Mouse (Mus musculus): ENCODE measurements around the gene Rpa2.

DNA sequence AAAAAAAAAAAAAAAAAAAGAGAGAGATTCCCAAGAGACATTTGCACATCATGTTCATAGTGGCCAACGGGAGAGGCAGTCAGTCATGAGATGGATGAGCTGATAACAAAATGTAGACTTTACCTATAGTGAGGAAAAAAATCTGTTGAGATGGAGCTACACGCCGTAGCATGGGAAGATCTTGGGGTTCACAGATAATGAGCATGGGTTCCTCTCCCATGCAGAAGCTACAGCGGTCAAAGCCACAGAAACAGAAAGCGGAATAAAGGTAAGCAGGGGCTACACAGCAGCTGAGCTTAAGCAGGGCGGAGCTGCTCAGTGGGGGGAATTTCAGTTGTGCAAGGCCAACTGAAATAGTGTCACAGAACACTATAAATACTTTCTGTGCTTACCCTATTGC lies 36.2 kb downstream of the Rpa2 start:
- no peak for TF ChIP-seq CTCF (IDR thresholded peaks at IDR 0.05; ENCODE audit: borderline replicate concordance, extremely low read depth, insufficient read depth, insufficient read length)
- TF ChIP-seq POLR2A (IDR thresholded peaks at IDR 0.05; ENCODE audit: borderline replicate concordance, extremely low read depth, insufficient read depth, insufficient read length, poor library complexity, severe bottlenecking) = no peak
